Mouse (Mus musculus): ENCODE measurements around the gene 6030445D17Rik. TPM values are rescaled to one million over a fixed set of nuclear protein-coding genes. Genes with fewer than 3 reads are reported as not detected.

The 6030445D17Rik gene
- polyA plus RNA-seq, 1 experiment: 1.1 TPM

DNA sequence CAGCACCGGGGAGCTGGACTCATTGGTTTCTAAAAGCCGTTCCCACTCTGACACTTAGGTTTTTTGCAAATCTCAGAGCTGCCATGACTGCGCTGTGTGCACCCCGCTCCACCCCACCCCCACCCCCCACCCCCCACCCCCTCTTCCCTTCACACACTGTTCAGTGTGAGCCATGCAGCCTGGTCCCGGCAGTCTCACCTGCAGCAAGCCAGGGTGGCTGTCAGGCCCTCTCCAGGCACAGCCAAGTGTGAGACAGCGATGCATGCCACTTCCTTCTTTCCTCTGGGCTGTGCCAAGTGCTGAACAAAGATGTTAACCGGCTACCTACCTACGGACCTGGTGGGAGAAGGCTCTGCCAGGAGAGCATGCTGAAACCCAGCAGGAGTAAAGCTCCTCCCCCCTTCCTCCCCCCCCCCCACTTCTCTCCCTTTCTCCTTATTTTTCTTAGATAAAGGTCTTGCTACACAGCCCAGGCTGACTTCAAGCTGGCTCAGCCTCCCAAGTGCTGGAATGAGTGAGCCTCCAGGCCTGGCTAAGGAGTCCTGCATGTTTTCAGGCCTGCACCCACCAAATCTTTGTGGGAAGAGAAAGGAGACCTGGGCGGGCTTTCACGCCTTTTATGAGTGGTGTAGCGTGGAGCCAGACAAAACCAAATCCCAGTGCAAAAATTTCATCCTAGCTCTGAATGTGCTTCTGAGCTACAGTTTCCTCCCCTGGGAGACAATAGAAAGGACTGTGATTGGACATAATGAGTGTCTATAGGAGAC is 31.3 kb upstream of the 6030445D17Rik start:
- no peak for TF ChIP-seq POLR2A (IDR thresholded peaks at IDR 0.05; ENCODE audit: low read depth, low read length)
- no peak for TF ChIP-seq CTCF (IDR thresholded peaks at IDR 0.05; ENCODE audit: extremely low read depth, insufficient read length, insufficient replicate concordance, low read depth, low read length)
- H3K4me3 ChIP-seq (ENCODE audit: low read depth, low read length): no peak overlapping the region
- WGBS: 61% methylated on average over 11 of the region's 11 CpGs
- H3K27me3 ChIP-seq (ENCODE audit: control insufficient read depth, insufficient read depth, low read length): no peaks in the 10 kb centered on the region
- no peaks in the 10 kb centered on the region; the same call in 1 of the 2 replicates for H3K4me1 ChIP-seq (ENCODE audit: control insufficient read depth, insufficient read depth, insufficient read length, low read length)
- no peaks in the 10 kb centered on the region for H3K36me3 ChIP-seq (ENCODE audit: control insufficient read depth, insufficient read depth, low read length)
- no peak overlapping the region for H3K27ac ChIP-seq (ENCODE audit: insufficient read depth, low read depth, low read length)

DNA sequence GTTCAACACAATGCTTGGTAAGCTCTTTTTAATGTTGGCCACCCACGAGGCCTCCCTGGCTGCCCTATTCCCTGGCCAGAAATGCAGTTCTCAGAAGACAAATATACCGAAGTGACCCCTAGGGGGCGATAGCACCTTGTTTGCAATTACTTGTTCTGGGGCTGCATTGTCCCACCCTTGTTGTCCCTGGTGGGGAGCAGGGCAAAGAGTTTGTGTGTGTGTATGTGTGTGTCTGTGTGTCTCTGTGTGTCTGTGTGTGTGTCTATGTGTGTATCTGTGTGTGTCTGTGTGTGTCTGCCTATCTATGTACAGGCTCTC is 30.7 kb upstream of the 6030445D17Rik start:
- Histone ChIP-seq H3K4me1 (ENCODE audit: control insufficient read depth, insufficient read depth, insufficient read length, low read length) (no peaks in the 10 kb centered on the region; the same call in 1 of the 2 replicates), H3K27me3 (ENCODE audit: control insufficient read depth, insufficient read depth, low read length) (no peaks in the 10 kb centered on the region), H3K27ac (ENCODE audit: insufficient read depth, low read depth, low read length) (no peak overlapping the region), H3K4me3 (ENCODE audit: low read depth, low read length) (no peak overlapping the region), H3K36me3 (ENCODE audit: control insufficient read depth, insufficient read depth, low read length) (no peaks in the 10 kb centered on the region)
- TF ChIP-seq POLR2A (IDR thresholded peaks at IDR 0.05; ENCODE audit: low read depth, low read length) (no peak), CTCF (IDR thresholded peaks at IDR 0.05; ENCODE audit: extremely low read depth, insufficient read length, insufficient replicate concordance, low read depth, low read length) (peak; percentile 68; the same call in 1 of the 2 replicates)
- 1% methylated on average over 3 of the region's 3 CpGs for WGBS

DNA sequence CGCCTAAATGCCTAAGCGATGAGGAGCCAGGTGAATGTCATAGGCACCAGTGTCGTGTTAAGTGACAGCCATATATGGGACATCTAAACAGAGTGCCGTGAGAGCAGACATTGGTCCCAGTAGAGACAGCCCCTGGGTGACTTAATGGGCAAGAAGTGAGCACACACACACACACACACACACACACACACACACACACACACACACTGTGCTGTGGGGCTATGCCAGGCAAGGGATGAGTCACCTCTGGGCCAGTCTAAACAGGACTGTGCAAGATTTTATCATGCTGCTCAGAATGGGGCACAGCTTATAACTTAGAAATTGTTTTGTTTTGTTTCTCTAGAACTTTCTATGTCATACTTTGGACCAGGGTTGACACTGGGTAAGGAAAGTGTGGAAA is 28.0 kb upstream of the 6030445D17Rik start:
- H3K36me3 ChIP-seq (ENCODE audit: control insufficient read depth, insufficient read depth, low read length): no peaks in the 10 kb centered on the region
- H3K4me3 ChIP-seq (ENCODE audit: low read depth, low read length): no peak overlapping the region
- TF ChIP-seq POLR2A (IDR thresholded peaks at IDR 0.05; ENCODE audit: low read depth, low read length) (no peak), CTCF (IDR thresholded peaks at IDR 0.05; ENCODE audit: extremely low read depth, insufficient read length, insufficient replicate concordance, low read depth, low read length) (no peak)
- no peak overlapping the region for H3K27ac ChIP-seq (ENCODE audit: insufficient read depth, low read depth, low read length)
- H3K27me3 ChIP-seq (ENCODE audit: control insufficient read depth, insufficient read depth, low read length): no peaks in the 10 kb centered on the region
- 85% methylated on average over 4 of the region's 4 CpGs for WGBS
- peaks cover 5% of the 10 kb centered on the region; the same call in 1 of the 2 replicates for H3K4me1 ChIP-seq (ENCODE audit: control insufficient read depth, insufficient read depth, insufficient read length, low read length)

DNA sequence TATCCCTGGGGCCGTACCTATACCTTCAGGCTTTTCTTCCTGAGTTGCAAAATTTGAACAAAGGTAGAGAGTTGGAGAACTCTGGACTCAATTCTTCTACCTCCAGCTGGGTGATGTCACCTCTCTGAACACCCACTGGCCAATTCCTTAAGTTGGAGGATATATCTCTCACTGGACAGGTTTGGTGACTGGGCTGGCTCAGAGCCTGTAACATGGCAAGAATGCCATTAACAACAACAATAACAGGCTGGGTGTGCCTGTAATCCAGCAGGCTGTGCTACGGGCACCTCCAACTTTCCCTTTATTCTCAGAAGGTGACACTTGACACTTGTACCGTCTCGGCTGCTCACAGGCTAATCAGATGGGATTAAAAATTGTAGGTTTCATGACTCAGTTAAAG is 22.9 kb upstream of the 6030445D17Rik start:
- WGBS: 21% methylated on average over 4 of the region's 4 CpGs
- H3K36me3 ChIP-seq (ENCODE audit: control insufficient read depth, insufficient read depth, low read length): no peaks in the 10 kb centered on the region
- no peak overlapping the region for H3K4me3 ChIP-seq (ENCODE audit: low read depth, low read length)
- TF ChIP-seq POLR2A (IDR thresholded peaks at IDR 0.05; ENCODE audit: low read depth, low read length): no peak
- no peak for TF ChIP-seq CTCF (IDR thresholded peaks at IDR 0.05; ENCODE audit: extremely low read depth, insufficient read length, insufficient replicate concordance, low read depth, low read length)
- no peak overlapping the region for H3K27ac ChIP-seq (ENCODE audit: insufficient read depth, low read depth, low read length)
- no peaks in the 10 kb centered on the region for H3K27me3 ChIP-seq (ENCODE audit: control insufficient read depth, insufficient read depth, low read length)
- peaks cover 5% of the 10 kb centered on the region; the same call in 1 of the 2 replicates for H3K4me1 ChIP-seq (ENCODE audit: control insufficient read depth, insufficient read depth, insufficient read length, low read length)

DNA sequence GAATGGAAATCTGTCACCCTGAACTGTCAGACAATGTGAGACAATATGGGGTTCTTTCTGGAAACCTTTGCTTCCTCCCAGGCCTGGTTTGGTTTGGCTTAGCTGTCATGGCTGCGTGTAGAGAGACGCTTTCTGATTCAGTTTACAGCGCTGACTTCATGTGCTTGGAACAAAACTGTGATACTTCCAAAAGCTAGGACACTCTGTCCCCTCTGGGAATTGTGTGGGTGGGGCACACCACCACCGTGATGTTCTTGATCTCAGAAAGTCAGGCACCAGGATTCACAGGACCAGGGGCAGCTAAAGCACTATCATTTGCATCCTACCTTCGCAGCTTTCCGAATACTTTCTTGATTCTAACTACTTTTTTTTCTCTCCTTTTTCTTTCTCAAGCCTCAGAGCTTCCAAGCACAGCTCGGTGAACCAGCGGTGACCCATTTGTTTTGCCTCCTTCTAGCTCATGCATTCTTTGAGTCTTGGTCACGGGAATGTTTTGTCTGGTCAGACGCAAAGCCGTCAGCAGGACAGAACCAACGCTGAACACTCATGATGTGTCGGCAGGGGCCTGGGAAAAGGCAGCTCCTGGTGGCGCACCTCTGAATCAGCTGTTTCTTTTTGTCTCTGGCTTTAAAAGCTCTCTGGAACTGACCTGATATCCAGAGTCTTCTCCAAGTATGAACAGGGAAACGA is 20.6 kb upstream of the 6030445D17Rik start:
- peaks cover 8% of the 10 kb centered on the region; the same call in 1 of the 2 replicates for H3K4me1 ChIP-seq (ENCODE audit: control insufficient read depth, insufficient read depth, insufficient read length, low read length)
- H3K27ac ChIP-seq (ENCODE audit: insufficient read depth, low read depth, low read length): no peak overlapping the region
- no peaks in the 10 kb centered on the region for H3K36me3 ChIP-seq (ENCODE audit: control insufficient read depth, insufficient read depth, low read length)
- no peak for TF ChIP-seq CTCF (IDR thresholded peaks at IDR 0.05; ENCODE audit: extremely low read depth, insufficient read length, insufficient replicate concordance, low read depth, low read length)
- TF ChIP-seq POLR2A (IDR thresholded peaks at IDR 0.05; ENCODE audit: low read depth, low read length): no peak
- H3K4me3 ChIP-seq (ENCODE audit: low read depth, low read length): no peak overlapping the region
- no peaks in the 10 kb centered on the region for H3K27me3 ChIP-seq (ENCODE audit: control insufficient read depth, insufficient read depth, low read length)
- WGBS: 82% methylated on average over 15 of the region's 15 CpGs

DNA sequence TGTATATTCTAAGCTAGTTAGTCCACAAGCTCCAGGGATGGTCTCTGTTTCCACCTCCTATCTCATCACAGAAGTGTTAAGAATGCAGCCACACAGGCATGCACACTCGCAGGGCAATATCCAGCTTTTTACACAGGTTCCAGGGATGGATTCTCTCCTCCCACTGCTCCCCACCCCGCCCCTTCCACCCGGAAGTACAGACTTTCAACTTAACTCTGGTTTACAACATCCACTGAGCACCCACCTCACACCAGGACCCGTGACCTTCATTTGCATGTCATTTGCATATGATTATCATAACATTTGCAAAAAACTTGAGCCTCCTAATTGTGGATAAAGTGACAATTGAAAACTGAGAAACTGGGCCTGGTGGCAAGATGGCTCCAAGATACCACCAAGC is 17.5 kb upstream of the 6030445D17Rik start:
- TF ChIP-seq CTCF (IDR thresholded peaks at IDR 0.05; ENCODE audit: extremely low read depth, insufficient read length, insufficient replicate concordance, low read depth, low read length): no peak
- TF ChIP-seq POLR2A (IDR thresholded peaks at IDR 0.05; ENCODE audit: low read depth, low read length): no peak
- 42% methylated on average over 4 of the region's 4 CpGs for WGBS

DNA sequence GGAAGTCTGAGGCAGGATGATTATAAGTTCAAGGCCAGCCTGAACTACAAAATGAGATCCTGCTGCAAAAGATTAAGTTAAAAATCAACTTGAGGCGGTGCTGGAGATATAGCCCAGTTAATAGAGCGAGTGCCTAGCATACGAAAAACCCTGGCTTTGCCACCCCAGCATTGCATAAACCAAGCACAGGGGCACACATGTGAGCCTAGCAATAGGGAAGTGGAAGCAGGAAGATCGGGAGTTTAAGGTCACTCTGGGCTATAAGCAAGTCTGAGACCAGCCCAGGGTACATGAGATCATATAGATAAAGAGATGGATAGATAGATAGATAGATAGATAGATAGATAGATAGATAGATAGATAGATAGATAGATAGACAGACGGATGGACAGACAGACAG is 12.3 kb upstream of the 6030445D17Rik start:
- no peaks in the 10 kb centered on the region for H3K36me3 ChIP-seq (ENCODE audit: control insufficient read depth, insufficient read depth, low read length)
- TF ChIP-seq POLR2A (IDR thresholded peaks at IDR 0.05; ENCODE audit: low read depth, low read length): no peak
- TF ChIP-seq CTCF (IDR thresholded peaks at IDR 0.05; ENCODE audit: extremely low read depth, insufficient read length, insufficient replicate concordance, low read depth, low read length): no peak
- no peaks in the 10 kb centered on the region for H3K27me3 ChIP-seq (ENCODE audit: control insufficient read depth, insufficient read depth, low read length)
- peak overlapping the region; percentile 91; the same call in 1 of the 2 replicates for H3K27ac ChIP-seq (ENCODE audit: insufficient read depth, low read depth, low read length)
- no peak overlapping the region for H3K4me3 ChIP-seq (ENCODE audit: low read depth, low read length)
- peaks cover 28% of the 10 kb centered on the region; the same call in 1 of the 2 replicates for H3K4me1 ChIP-seq (ENCODE audit: control insufficient read depth, insufficient read depth, insufficient read length, low read length)
- 47% methylated on average over 5 of the region's 5 CpGs for WGBS

More for the DNA sequence above, 17.5 kb upstream of the 6030445D17Rik start:
- Histone ChIP-seq H3K27ac (ENCODE audit: insufficient read depth, low read depth, low read length) (peak overlapping the region; percentile 19), H3K4me3 (ENCODE audit: low read depth, low read length) (no peak overlapping the region), H3K27me3 (ENCODE audit: control insufficient read depth, insufficient read depth, low read length) (no peaks in the 10 kb centered on the region), H3K4me1 (ENCODE audit: control insufficient read depth, insufficient read depth, insufficient read length, low read length) (peaks cover 4% of the 10 kb centered on the region; the same call in 1 of the 2 replicates), H3K36me3 (ENCODE audit: control insufficient read depth, insufficient read depth, low read length) (no peaks in the 10 kb centered on the region)

Data from small intestine, adult 2 months (tissue).